ENCODE assay signal across 8 mouse cellular contexts in the genomic region with DNA sequence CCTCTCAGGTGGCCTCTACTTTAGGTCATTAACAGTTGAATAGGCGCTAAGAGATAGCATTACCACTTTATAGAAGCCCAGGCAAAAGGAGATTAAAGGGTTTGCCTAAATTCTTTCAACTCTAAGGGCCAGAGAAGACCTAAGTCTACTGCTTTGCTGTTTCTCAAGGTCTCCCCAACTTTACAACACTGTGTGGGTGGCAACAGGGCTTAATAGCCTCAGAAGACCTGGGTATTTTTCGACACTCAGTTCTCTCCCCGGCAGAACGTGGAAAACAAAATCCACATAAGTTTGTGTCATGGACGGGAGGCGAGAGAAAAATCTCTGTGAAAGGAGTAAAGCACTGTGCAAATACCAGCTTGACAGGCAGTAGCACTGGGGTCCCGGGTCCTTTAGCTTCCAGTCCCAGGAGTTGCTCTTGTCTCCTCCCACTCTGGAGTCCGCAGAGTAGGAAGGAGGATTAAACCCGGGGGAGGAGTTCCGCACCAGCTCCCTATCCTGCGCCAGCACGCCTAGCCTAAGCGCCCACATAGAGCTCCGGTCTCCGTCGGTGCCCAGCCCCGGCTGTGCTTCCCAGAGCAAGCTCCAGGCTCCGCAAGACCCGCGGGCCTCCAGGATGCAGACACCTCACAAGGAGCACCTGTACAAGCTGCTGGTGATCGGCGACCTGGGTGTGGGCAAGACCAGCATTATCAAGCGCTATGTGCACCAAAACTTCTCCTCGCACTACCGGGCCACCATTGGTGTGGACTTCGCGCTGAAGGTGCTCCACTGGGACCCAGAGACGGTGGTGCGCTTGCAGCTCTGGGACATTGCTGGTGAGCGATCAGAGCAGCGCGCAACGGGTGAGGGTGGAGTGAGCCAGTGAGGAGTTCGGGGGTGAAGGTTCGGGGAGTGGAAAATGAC. TPM values are rescaled to one million over a fixed set of nuclear protein-coding genes. Genes with fewer than 3 reads are reported as not detected.
A peak's percentile ranks its signal among the peaks of the same experiment; 100 is the strongest.
DNase-seq lines count a peak whose midpoint lies in the region; ATAC-seq lines count a peak whose summit lies in the region.

A gene (plus strand): TSS at position 488 of the 906 bp plus-strand sequence.

- DNase-seq in R1 (ENCODE audit: low read depth, low spot score): peak; percentile 84
- DNase-seq in embryo, embryonic 10.5 days (ENCODE audit: low spot score): peak; percentile 81
- peak; percentile 20 for DNase-seq in gastrocnemius, postnatal 25 days
- DNase-seq in left cerebral cortex, postnatal 36 days (ENCODE audit: low spot score in 2 of 2): peak; percentile 17 to 18
- peak; percentile 25 for DNase-seq in right cerebral cortex, postnatal 25 days
- DNase-seq in cerebellum, adult 8-10 months: no peak

- H3K4me2 ChIP-seq in intestine, embryonic 15.5 days (replicated peaks): peak within 1 kb of the TSS; percentile 92

- no peak within 1 kb of the TSS for H3K27ac ChIP-seq in intestine, embryonic 15.5 days

- ATAC-seq in intestine, embryonic 15.5 days: peak; percentile 100
- peak; percentile 83 for ATAC-seq in megakaryocyte progenitor cell, adult 5-6 weeks (replicated peaks; ENCODE audit: poor library complexity)

- peak within 1 kb of the TSS; percentile 56 for H3K9ac ChIP-seq in intestine, embryonic 15.5 days

- intact Hi-C loops in left cerebral cortex, postnatal 36 days (cut with DNase I): no loop called here

- peak within 1 kb of the TSS; percentile 57 for H3K4me3 ChIP-seq in intestine, embryonic 15.5 days (replicated peaks)

- H3K4me1 ChIP-seq in intestine, embryonic 15.5 days (replicated peaks): no peaks in the 10 kb centered on the region

- WGBS in intestine, embryonic 15.5 days: 1% methylated on average over 35 of the region's 35 CpGs

- H3K36me3 ChIP-seq in intestine, embryonic 15.5 days: no peaks in the 10 kb centered on the region

- no peaks in the 10 kb centered on the region for H3K9me3 ChIP-seq in intestine, embryonic 15.5 days

- H3K27me3 ChIP-seq in intestine, embryonic 15.5 days (replicated peaks): 0 out of 2 replicates have a peak, but pooled peaks cover 2% of the 10 kb centered on the region

RNA-seq across cellular contexts. Expression of the gene that starts here (rescaled TPM):
- under 1 TPM; 0.18 to 0.32 TPM for total RNA-seq in gastrocnemius, postnatal 25 days (2021)
- 5.1 and 5.5 TPM in 2 replicates for polyA plus RNA-seq in intestine, embryonic 15.5 days (2015; fragmentation: Nextera tagmentation; extraction: Ambion mirVana)
- under 1 TPM; 0.32 to 0.45 TPM for total RNA-seq in left cerebral cortex, postnatal 36 days (2021)
- 27.3 and 39.1 TPM in 2 replicates for total RNA-seq in megakaryocyte progenitor cell, adult 5-6 weeks (2015)
- total RNA-seq in megakaryocyte progenitor cell, adult 5-6 weeks (2017): 21.7 and 31.9 TPM in 2 replicates

Comparison
In these comparisons a context has a peak if more than half of its experiments do, and no peak if none do; other contexts are left out.
1. RNA of the gene that starts here (total RNA-seq): 21.7 to 39.1 TPM in megakaryocyte progenitor cell, adult 5-6 weeks; 0.32 to 0.45 TPM in left cerebral cortex, postnatal 36 days and 0.18 to 0.32 TPM in gastrocnemius, postnatal 25 days; every median in the first group is over 10 times any median in the second.
2. Peak in DNase-seq in gastrocnemius, postnatal 25 days; RNA of the gene not detected or under 1 TPM.
3. Peak in DNase-seq in left cerebral cortex, postnatal 36 days; RNA of the gene not detected or under 1 TPM.